Mouse (Mus musculus): ENCODE results near the gene Ms4a4a.

GRCm38 (mm10) chr19:11408591-11408990, 33.3 kb downstream of the Ms4a4a start:
- TF ChIP-seq CTCF (IDR thresholded peaks at IDR 0.05; ENCODE audit: borderline replicate concordance, insufficient read depth, low read length) (no peak), POLR2A (IDR thresholded peaks at IDR 0.05; ENCODE audit: low read depth, low read length) (no peak)

Data from embryonic fibroblast, embryonic 13.5 days (primary cell).